Mouse (Mus musculus) liver, embryonic 11.5 days (tissue): ENCODE measurements around the gene Dohh. TPM values are rescaled to one million over a fixed set of nuclear protein-coding genes. Genes with fewer than 3 reads are reported as not detected.

ENCODE experiments used
- ATAC-seq: fragments of 200-750 bp; cut with Nextera tagmentation; replicated peaks from 2 replicates; pipeline ENCODE4 v1.8.0; 2017; ENCODE audit warnings: moderate number of reproducible peaks, mild to moderate bottlenecking, moderate TSS enrichment, moderate library complexity; ENCODE audit not compliant: low FRiP score
- DNase-seq: peaks from one replicate; pipeline ENCODE4 v3.0.0-alpha.2; 2017; ENCODE audit warnings: low spot score
- H3K27ac ChIP-seq: fragments of 300-500 bp; sonication (generic); 2 replicates; pipeline ENCODE4 v1.5.1; 2014; ENCODE audit warnings: mild to moderate bottlenecking, low read depth, low read length, control low read depth
- H3K27me3 ChIP-seq: fragments of 300-500 bp; sonication (generic); replicated peaks from 2 replicates; pipeline ENCODE4 v1.6.1; 2014; ENCODE audit warnings: low read length, mixed read lengths; ENCODE audit not compliant: control insufficient read depth, insufficient read depth
- H3K36me3 ChIP-seq: fragments of 300-500 bp; sonication (generic); 2 replicates; pipeline ENCODE4 v1.6.1; 2014; ENCODE audit warnings: mild to moderate bottlenecking, low read length, moderate library complexity, mixed read lengths; ENCODE audit not compliant: control insufficient read depth, insufficient read depth
- H3K4me1 ChIP-seq: fragments of 300-500 bp; sonication (generic); replicated peaks from 2 replicates; pipeline ENCODE4 v1.6.1; 2014; ENCODE audit warnings: low read length, mixed read lengths; ENCODE audit not compliant: control insufficient read depth, insufficient read depth
- H3K4me2 ChIP-seq: fragments of 300-500 bp; sonication (generic); 2 replicates; pipeline ENCODE4 v1.6.1; 2014; ENCODE audit warnings: mild to moderate bottlenecking, control low read depth, moderate library complexity
- H3K4me3 ChIP-seq: fragments of 300-500 bp; sonication (generic); 2 replicates; pipeline ENCODE4 v1.5.1; 2014; ENCODE audit warnings: low read depth, low read length, control low read depth
- H3K9ac ChIP-seq: fragments of 300-500 bp; sonication (generic); 2 replicates; pipeline ENCODE4 v1.6.1; 2014; ENCODE audit warnings: low read depth, low read length, control low read depth
- H3K9me3 ChIP-seq: fragments of 300-500 bp; sonication (generic); 2 replicates; pipeline ENCODE4 v1.6.1; 2016; ENCODE audit warnings: low read length, inconsistent platforms, mixed read lengths; ENCODE audit not compliant: control insufficient read depth
- WGBS: fragments of 180-500 bp; shearing (Covaris S2); extraction: QIAGEN DNeasy Blood & Tissue Kit; methylation state at CpG from one replicate; pipeline ENCODE4 v1.1.7; 2014; 5-methylcytosine and 5-hydroxymethylcytosine counted together
- polyA plus RNA-seq: library from polyadenylated mRNA; unstranded; fragments of >200 nt; fragmentation: Nextera tagmentation; extraction: Ambion mirVana; gene quantifications from 2 replicates; pipeline ENCODE4 v1.2.1, GENCODE M21; 2014

Gene Dohh
- polyA plus RNA-seq, 1 experiment from 2014 or later: 97.4 TPM

- peaks cover 44% of the 10 kb centered on the region for H3K36me3 ChIP-seq
- H3K27ac ChIP-seq: peak overlapping the region; percentile 42
- peak overlapping the region; percentile 22 for H3K4me3 ChIP-seq
- peak overlapping the region; percentile 31; the same call in 1 of the 2 replicates for H3K9ac ChIP-seq
- DNase-seq (no peak), ATAC-seq (no peak)
- peak overlapping the region; percentile 61 for H3K4me2 ChIP-seq
- peaks cover 57% of the 10 kb centered on the region for H3K4me1 ChIP-seq
- H3K9me3 ChIP-seq: no peaks in the 10 kb centered on the region
- WGBS: 27% methylated on average over 28 of the region's 28 CpGs
- no peaks in the 10 kb centered on the region for H3K27me3 ChIP-seq
Measured at GRCm38 (mm10) chr10:81364666-81365065, 19.6 kb upstream of the Dohh start.

- no peak for ATAC-seq
- no peak for DNase-seq
- H3K4me2 ChIP-seq: no peak overlapping the region
- no peak overlapping the region; the same call in 1 of the 2 replicates for H3K4me3 ChIP-seq
- H3K27ac ChIP-seq: peak overlapping the region; percentile 42
- WGBS: 45% methylated on average over 4 of the region's 4 CpGs
- H3K9me3 ChIP-seq: no peaks in the 10 kb centered on the region
- peak overlapping the region; percentile 16; the same call in 1 of the 2 replicates for H3K9ac ChIP-seq
- peaks cover 46% of the 10 kb centered on the region for H3K36me3 ChIP-seq
- H3K27me3 ChIP-seq: no peaks in the 10 kb centered on the region
- H3K4me1 ChIP-seq: peaks cover 53% of the 10 kb centered on the region
Measured at GRCm38 (mm10) chr10:81365073-81365472, 19.2 kb upstream of the Dohh start.

GRCm38 (mm10) chr10:81365672-81366476 lies 18.4 kb upstream of the Dohh start, which contains the start of gene 4930404N11Rik:
Gene 4930404N11Rik, minus strand, starts transcription at chr10:81365816.
- Histone ChIP-seq H3K4me3 (peak within 1 kb of the TSS; percentile 22), H3K9ac (peak within 1 kb of the TSS; percentile 16; the same call in 1 of the 2 replicates), H3K4me1 (peaks cover 45% of the 10 kb centered on the region), H3K27me3 (no peaks in the 10 kb centered on the region), H3K4me2 (peak within 1 kb of the TSS; percentile 61), H3K27ac (peak within 1 kb of the TSS; percentile 42), H3K36me3 (peaks cover 50% of the 10 kb centered on the region), H3K9me3 (no peaks in the 10 kb centered on the region)
- WGBS: 28% methylated on average over 12 of the region's 12 CpGs
- DNase-seq (no peak), ATAC-seq (peak; percentile 7; the same call in 1 of the 2 replicates)

- no peaks in the 10 kb centered on the region for H3K27me3 ChIP-seq
- 73% methylated on average over 6 of the region's 6 CpGs for WGBS
- peaks cover 39% of the 10 kb centered on the region for H3K4me1 ChIP-seq
- H3K9me3 ChIP-seq: no peaks in the 10 kb centered on the region
- H3K27ac ChIP-seq: 0 out of 2 replicates have a peak overlapping the region, but pooled peaks have one; percentile 35
- no peak for DNase-seq
- no peak overlapping the region for H3K4me2 ChIP-seq
- peak; percentile 4; the same call in 1 of the 2 replicates for ATAC-seq
- no peak overlapping the region for H3K9ac ChIP-seq
- H3K36me3 ChIP-seq: peaks cover 54% of the 10 kb centered on the region
- no peak overlapping the region for H3K4me3 ChIP-seq
Measured at GRCm38 (mm10) chr10:81366477-81367206, 17.6 kb upstream of the Dohh start.

GRCm38 (mm10) chr10:81367207-81367495 lies 17.1 kb upstream of the Dohh start:
- no peak overlapping the region for H3K4me3 ChIP-seq
- no peak overlapping the region for H3K27ac ChIP-seq
- H3K4me1 ChIP-seq: peaks cover 34% of the 10 kb centered on the region
- peaks cover 54% of the 10 kb centered on the region for H3K36me3 ChIP-seq
- no peak for ATAC-seq
- no peak overlapping the region for H3K9ac ChIP-seq
- H3K27me3 ChIP-seq: no peaks in the 10 kb centered on the region
- DNase-seq: no peak
- no peaks in the 10 kb centered on the region for H3K9me3 ChIP-seq
- H3K4me2 ChIP-seq: no peak overlapping the region
- 89% methylated on average over 6 of the region's 6 CpGs for WGBS

GRCm38 (mm10) chr10:81375322-81375721 lies 8.9 kb upstream of the Dohh start:
- Histone ChIP-seq H3K36me3 (peaks cover 36% of the 10 kb centered on the region), H3K4me2 (no peak overlapping the region), H3K9ac (no peak overlapping the region), H3K4me3 (no peak overlapping the region), H3K27ac (no peak overlapping the region; the same call in 1 of the 2 replicates), H3K4me1 (peaks cover 25% of the 10 kb centered on the region), H3K9me3 (no peaks in the 10 kb centered on the region), H3K27me3 (no peaks in the 10 kb centered on the region)
- no peak for ATAC-seq
- 93% methylated on average over 10 of the region's 10 CpGs for WGBS
- DNase-seq: no peak

- Histone ChIP-seq H3K9me3 (no peaks in the 10 kb centered on the region), H3K4me2 (peak overlapping the region; percentile 91), H3K27ac (peak overlapping the region; percentile 75), H3K4me1 (peaks cover 31% of the 10 kb centered on the region), H3K27me3 (no peaks in the 10 kb centered on the region), H3K9ac (peak overlapping the region; percentile 97), H3K36me3 (peaks cover 23% of the 10 kb centered on the region), H3K4me3 (peak overlapping the region; percentile 92)
- DNase-seq (no peak), ATAC-seq (0 out of 2 replicates have a peak, but pooled peaks have one; percentile 27)
- 35% methylated on average over 6 of the region's 6 CpGs for WGBS
Measured at GRCm38 (mm10) chr10:81376561-81377361, 7.5 kb upstream of the Dohh start.

- Histone ChIP-seq H3K27ac (peak overlapping the region; percentile 75; the same call in 1 of the 2 replicates), H3K4me1 (peaks cover 36% of the 10 kb centered on the region), H3K27me3 (no peaks in the 10 kb centered on the region), H3K9ac (peak overlapping the region; percentile 97), H3K4me2 (peak overlapping the region; percentile 91), H3K36me3 (peaks cover 23% of the 10 kb centered on the region), H3K9me3 (no peaks in the 10 kb centered on the region), H3K4me3 (peak overlapping the region; percentile 92)
- DNase-seq (no peak), ATAC-seq (no peak)
- WGBS: 72% methylated on average over 2 of the region's 2 CpGs
Measured at GRCm38 (mm10) chr10:81377362-81377664, 6.9 kb upstream of the Dohh start.
